Mouse (Mus musculus): Measurements from ENCODE around the gene Banf2. TPM values are rescaled to one million over a fixed set of nuclear protein-coding genes. Genes with fewer than 3 reads are reported as not detected.

Banf2 gene
- total and polyA plus RNA-seq, 3 experiments, result not detected

DNA sequence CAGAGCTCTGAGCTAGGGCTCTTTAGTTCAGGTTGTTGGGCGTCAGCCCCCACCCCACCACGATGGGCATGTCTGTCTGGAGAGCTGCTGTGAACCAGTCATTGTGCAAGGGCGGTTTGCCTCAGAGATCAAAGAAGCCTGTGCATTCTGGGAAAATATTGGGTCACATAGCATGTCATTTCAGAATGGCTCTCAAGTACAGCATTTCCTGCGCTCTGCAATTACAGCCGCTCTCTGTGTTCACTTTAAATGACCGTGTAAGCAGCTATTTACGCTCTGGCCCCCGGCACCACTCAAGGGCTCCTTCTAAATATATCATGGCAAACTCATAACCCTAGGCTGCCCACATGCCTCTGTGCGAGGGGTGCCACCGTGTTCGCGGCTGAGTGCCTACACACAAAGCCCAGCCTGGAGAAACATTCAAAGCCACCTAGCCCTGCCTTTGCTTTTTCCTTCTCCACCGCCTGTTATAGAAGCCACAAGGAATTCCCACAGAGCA, 68.7 kb downstream of the Banf2 start:
- ATAC-seq (ENCODE audit: extremely low read depth, insufficient number of reproducible peaks, low FRiP score, poor library complexity, severe bottlenecking), result no peak
- no peak for DNase-seq (ENCODE audit: low spot score)
- Histone ChIP-seq H3K4me1 (ENCODE audit: insufficient read depth, low read depth, low read length) (no peaks in the 10 kb centered on the region), H3K9me3 (replicated peaks) (peaks cover 32% of the 10 kb centered on the region), H3K27me3 (ENCODE audit: insufficient read depth, low read length) (no peaks in the 10 kb centered on the region), H3K36me3 (replicated peaks) (no peaks in the 10 kb centered on the region), H3K4me3 (ENCODE audit: low read depth, low read length) (no peak overlapping the region)
- TF ChIP-seq TAL1 (conservative IDR thresholded peaks at IDR 0.05; ENCODE audit: low read depth, low read length), result no peak

GRCm38 (mm10) chr2:144107374-144107773, 74.5 kb downstream of the Banf2 start:
- no peak for ATAC-seq (ENCODE audit: extremely low read depth, insufficient number of reproducible peaks, low FRiP score, poor library complexity, severe bottlenecking)
- H3K9me3 ChIP-seq (replicated peaks), result peaks cover 10% of the 10 kb centered on the region
- H3K27me3 ChIP-seq (ENCODE audit: insufficient read depth, low read length), result no peaks in the 10 kb centered on the region
- DNase-seq (ENCODE audit: low spot score), result no peak
- no peaks in the 10 kb centered on the region for H3K36me3 ChIP-seq (replicated peaks)
- no peak for TF ChIP-seq POLR2AphosphoS5 (IDR thresholded peaks at IDR 0.05; ENCODE audit: insufficient replicate concordance, low read depth, low read length)
- TF ChIP-seq TAL1 (conservative IDR thresholded peaks at IDR 0.05; ENCODE audit: low read depth, low read length), result no peak
- TF ChIP-seq GATA2 (IDR thresholded peaks at IDR 0.05; ENCODE audit: borderline replicate concordance, low read depth, low read length), result no peak
- H3K4me1 ChIP-seq (ENCODE audit: insufficient read depth, low read depth, low read length), result no peaks in the 10 kb centered on the region
- H3K4me3 ChIP-seq (ENCODE audit: low read depth, low read length), result no peak overlapping the region

DNA sequence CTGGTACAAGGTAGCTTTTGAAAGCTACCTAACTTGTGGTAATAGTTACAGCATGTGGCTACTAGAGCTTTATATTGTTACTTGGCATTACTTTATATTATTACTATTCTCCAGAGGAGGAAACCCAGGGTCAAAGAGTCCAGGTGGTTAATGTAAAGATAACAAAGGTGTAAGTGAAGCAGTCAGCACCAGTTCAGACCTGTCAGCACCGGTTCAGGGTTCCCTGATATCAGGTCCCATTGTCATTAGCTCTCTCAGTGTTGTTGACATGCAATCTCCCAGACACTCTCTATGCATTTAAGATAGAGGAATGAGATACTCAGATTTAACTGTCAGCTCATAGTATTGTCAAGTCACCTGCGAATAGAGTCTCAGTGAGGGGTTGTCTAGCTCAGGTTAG, 75.0 kb downstream of the Banf2 start:
- Histone ChIP-seq H3K36me3 (replicated peaks) (no peaks in the 10 kb centered on the region), H3K9me3 (replicated peaks) (peaks cover 7% of the 10 kb centered on the region), H3K27me3 (ENCODE audit: insufficient read depth, low read length) (no peaks in the 10 kb centered on the region), H3K4me3 (ENCODE audit: low read depth, low read length) (no peak overlapping the region), H3K4me1 (ENCODE audit: insufficient read depth, low read depth, low read length) (no peaks in the 10 kb centered on the region)
- no peak for ATAC-seq (ENCODE audit: extremely low read depth, insufficient number of reproducible peaks, low FRiP score, poor library complexity, severe bottlenecking)
- DNase-seq (ENCODE audit: low spot score), result no peak
- TF ChIP-seq CTCF (IDR thresholded peaks at IDR 0.05; ENCODE audit: low read depth, low read length) (no peak), GATA2 (IDR thresholded peaks at IDR 0.05; ENCODE audit: borderline replicate concordance, low read depth, low read length) (no peak), POLR2AphosphoS5 (IDR thresholded peaks at IDR 0.05; ENCODE audit: insufficient replicate concordance, low read depth, low read length) (no peak), TAL1 (conservative IDR thresholded peaks at IDR 0.05; ENCODE audit: low read depth, low read length) (no peak), GATA1 (IDR thresholded peaks at IDR 0.05; ENCODE audit: borderline replicate concordance, low read length) (no peak)

- TF ChIP-seq POLR2AphosphoS5 (IDR thresholded peaks at IDR 0.05; ENCODE audit: insufficient replicate concordance, low read depth, low read length), result no peak
- no peak for TF ChIP-seq CTCF (IDR thresholded peaks at IDR 0.05; ENCODE audit: low read depth, low read length)
- TF ChIP-seq GATA2 (IDR thresholded peaks at IDR 0.05; ENCODE audit: borderline replicate concordance, low read depth, low read length), result no peak
- no peak for TF ChIP-seq TAL1 (conservative IDR thresholded peaks at IDR 0.05; ENCODE audit: low read depth, low read length)
- no peak for TF ChIP-seq GATA1 (IDR thresholded peaks at IDR 0.05; ENCODE audit: borderline replicate concordance, low read length)
- H3K36me3 ChIP-seq (replicated peaks), result no peaks in the 10 kb centered on the region
These were observed 75.5 kb downstream of the Banf2 start for GRCm38 (mm10) chr2:144108376-144108775.

DNA sequence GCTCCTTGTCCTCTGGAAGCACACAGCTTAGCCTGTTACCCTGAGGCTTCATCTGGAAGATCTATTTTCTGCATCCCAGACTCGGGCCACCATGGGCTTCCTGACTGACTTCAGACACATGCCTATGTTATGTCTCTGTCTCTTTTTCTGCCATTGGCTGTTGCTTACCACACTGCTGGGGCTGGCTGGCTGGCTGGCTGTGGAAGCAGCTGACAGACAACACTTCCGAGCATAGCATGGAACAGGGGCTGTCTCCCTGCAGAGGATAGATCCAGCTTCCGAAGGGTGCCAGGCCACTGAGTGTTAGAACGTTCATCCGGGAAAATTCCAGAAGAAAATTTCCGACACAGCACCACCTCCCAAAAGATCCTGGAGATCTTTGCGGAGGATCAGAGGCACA, 79.1 kb downstream of the Banf2 start:
- ATAC-seq (ENCODE audit: extremely low read depth, insufficient number of reproducible peaks, low FRiP score, poor library complexity, severe bottlenecking), result no peak
- Histone ChIP-seq H3K36me3 (replicated peaks) (no peaks in the 10 kb centered on the region), H3K4me1 (ENCODE audit: insufficient read depth, low read depth, low read length) (no peaks in the 10 kb centered on the region), H3K9me3 (replicated peaks) (no peaks in the 10 kb centered on the region), H3K27me3 (ENCODE audit: insufficient read depth, low read length) (no peaks in the 10 kb centered on the region), H3K4me3 (ENCODE audit: low read depth, low read length) (no peak overlapping the region)
- DNase-seq (ENCODE audit: low spot score), result no peak
- TF ChIP-seq POLR2AphosphoS5 (IDR thresholded peaks at IDR 0.05; ENCODE audit: insufficient replicate concordance, low read depth, low read length), result no peak

More at GRCm38 (mm10) chr2:144108376-144108775, 75.5 kb downstream of the Banf2 start:
- peaks cover 5% of the 10 kb centered on the region for H3K9me3 ChIP-seq (replicated peaks)
- no peaks in the 10 kb centered on the region for H3K4me1 ChIP-seq (ENCODE audit: insufficient read depth, low read depth, low read length)
- ATAC-seq (ENCODE audit: extremely low read depth, insufficient number of reproducible peaks, low FRiP score, poor library complexity, severe bottlenecking) (no peak), DNase-seq (ENCODE audit: low spot score) (no peak)
- H3K27me3 ChIP-seq (ENCODE audit: insufficient read depth, low read length), result no peaks in the 10 kb centered on the region
- H3K4me3 ChIP-seq (ENCODE audit: low read depth, low read length), result no peak overlapping the region

GRCm38 (mm10) chr2:144112666-144113065, 79.8 kb downstream of the Banf2 start:
- DNase-seq (ENCODE audit: low spot score) (no peak), ATAC-seq (ENCODE audit: extremely low read depth, insufficient number of reproducible peaks, low FRiP score, poor library complexity, severe bottlenecking) (no peak)
- TF ChIP-seq GATA2 (IDR thresholded peaks at IDR 0.05; ENCODE audit: borderline replicate concordance, low read depth, low read length), result no peak
- TF ChIP-seq GATA1 (IDR thresholded peaks at IDR 0.05; ENCODE audit: borderline replicate concordance, low read length), result no peak
- no peak for TF ChIP-seq CTCF (IDR thresholded peaks at IDR 0.05; ENCODE audit: low read depth, low read length)
- no peak for TF ChIP-seq POLR2AphosphoS5 (IDR thresholded peaks at IDR 0.05; ENCODE audit: insufficient replicate concordance, low read depth, low read length)
- no peak for TF ChIP-seq TAL1 (conservative IDR thresholded peaks at IDR 0.05; ENCODE audit: low read depth, low read length)
- Histone ChIP-seq H3K36me3 (replicated peaks) (no peaks in the 10 kb centered on the region), H3K4me3 (ENCODE audit: low read depth, low read length) (no peak overlapping the region), H3K4me1 (ENCODE audit: insufficient read depth, low read depth, low read length) (no peaks in the 10 kb centered on the region), H3K9me3 (replicated peaks) (no peaks in the 10 kb centered on the region), H3K27me3 (ENCODE audit: insufficient read depth, low read length) (no peaks in the 10 kb centered on the region)

DNA sequence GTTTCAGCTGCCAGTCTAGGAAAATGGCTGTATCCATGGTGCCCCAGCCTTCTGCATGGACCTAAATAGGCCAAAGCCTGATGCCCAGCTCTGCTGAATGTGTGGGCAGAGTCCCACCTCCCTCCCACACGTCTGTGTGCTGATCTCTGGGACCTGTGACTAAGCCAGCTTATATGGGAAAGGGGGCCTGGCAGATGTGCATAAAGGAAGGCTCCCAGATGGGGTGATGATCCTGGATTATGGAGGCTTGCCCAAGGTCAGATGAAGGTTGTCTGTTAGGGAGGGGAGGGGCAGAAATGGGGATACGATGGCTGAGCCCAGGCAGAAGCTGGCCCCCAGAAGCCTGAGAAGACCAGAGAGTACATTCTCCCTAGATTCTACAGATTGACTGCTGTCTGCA, 85.2 kb downstream of the Banf2 start:
- H3K4me3 ChIP-seq (ENCODE audit: low read depth, low read length), result no peak overlapping the region
- no peaks in the 10 kb centered on the region for H3K27me3 ChIP-seq (ENCODE audit: insufficient read depth, low read length)
- H3K4me1 ChIP-seq (ENCODE audit: insufficient read depth, low read depth, low read length), result no peaks in the 10 kb centered on the region
- no peaks in the 10 kb centered on the region; the same call in 1 of the 2 replicates for H3K9me3 ChIP-seq (replicated peaks)
- TF ChIP-seq CTCF (IDR thresholded peaks at IDR 0.05; ENCODE audit: low read depth, low read length), result no peak
- no peak for TF ChIP-seq POLR2AphosphoS5 (IDR thresholded peaks at IDR 0.05; ENCODE audit: insufficient replicate concordance, low read depth, low read length)
- no peak for TF ChIP-seq TAL1 (conservative IDR thresholded peaks at IDR 0.05; ENCODE audit: low read depth, low read length)
- TF ChIP-seq GATA1 (IDR thresholded peaks at IDR 0.05; ENCODE audit: borderline replicate concordance, low read length), result no peak
- TF ChIP-seq GATA2 (IDR thresholded peaks at IDR 0.05; ENCODE audit: borderline replicate concordance, low read depth, low read length), result no peak
- ATAC-seq (ENCODE audit: extremely low read depth, insufficient number of reproducible peaks, low FRiP score, poor library complexity, severe bottlenecking) (no peak), DNase-seq (ENCODE audit: low spot score) (no peak)
- no peaks in the 10 kb centered on the region for H3K36me3 ChIP-seq (replicated peaks)

All from G1E (cell line).